Mouse (Mus musculus): ENCODE results near the gene Brd7. TPM values are rescaled to one million over a fixed set of nuclear protein-coding genes. Genes with fewer than 3 reads are reported as not detected.

Gene Brd7
- polyA plus RNA-seq, 1 experiment from 2014 or later, result 23.7 TPM

- Histone ChIP-seq H3K36me3 (ENCODE audit: control insufficient read depth, insufficient read depth) (no peaks in the 10 kb centered on the region; the same call in 1 of the 2 replicates), H3K9ac (ENCODE audit: low read depth, low read length) (no peak overlapping the region; the same call in 1 of the 2 replicates), H3K4me1 (ENCODE audit: control insufficient read depth, low read depth, low read length) (peaks cover 81% of the 10 kb centered on the region), H3K27me3 (ENCODE audit: control insufficient read depth, insufficient read depth, low read depth, low read length) (no peaks in the 10 kb centered on the region), H3K9me3 (replicated peaks; ENCODE audit: control insufficient read depth, low read length) (no peaks in the 10 kb centered on the region), H3K27ac (ENCODE audit: low read length) (peak overlapping the region; percentile 91), H3K4me2 (ENCODE audit: low read depth, low read length) (peak overlapping the region; percentile 47), H3K4me3 (ENCODE audit: low read depth, low read length) (peak overlapping the region; percentile 0)
- WGBS (ENCODE audit: insufficient replicate concordance), result 15% methylated on average over 12 of the region's 12 CpGs
- peak; percentile 76 for ATAC-seq (ENCODE audit: low read depth)
Observed at GRCm38 (mm10) chr8:88297976-88298732, 63.8 kb downstream of the Brd7 start.

- H3K4me2 ChIP-seq (ENCODE audit: low read depth, low read length), result peak overlapping the region; percentile 27; the same call in 1 of the 2 replicates
- no peak for ATAC-seq (ENCODE audit: low read depth)
- peak overlapping the region; percentile 37 for H3K4me3 ChIP-seq (ENCODE audit: low read depth, low read length)
- H3K4me1 ChIP-seq (ENCODE audit: control insufficient read depth, low read depth, low read length), result peaks cover 58% of the 10 kb centered on the region
- no peaks in the 10 kb centered on the region; the same call in 1 of the 2 replicates for H3K36me3 ChIP-seq (ENCODE audit: control insufficient read depth, insufficient read depth)
- WGBS (ENCODE audit: insufficient replicate concordance), result 42% methylated on average over 2 of the region's 2 CpGs
- no peaks in the 10 kb centered on the region for H3K9me3 ChIP-seq (replicated peaks; ENCODE audit: control insufficient read depth, low read length)
- no peaks in the 10 kb centered on the region for H3K27me3 ChIP-seq (ENCODE audit: control insufficient read depth, insufficient read depth, low read depth, low read length)
- peak overlapping the region; percentile 1 for H3K9ac ChIP-seq (ENCODE audit: low read depth, low read length)
- H3K27ac ChIP-seq (ENCODE audit: low read length), result peak overlapping the region; percentile 61
Observed at GRCm38 (mm10) chr8:88294977-88295376, 67.0 kb downstream of the Brd7 start.

- ATAC-seq (ENCODE audit: low read depth), result no peak
- peak overlapping the region; percentile 37 for H3K4me3 ChIP-seq (ENCODE audit: low read depth, low read length)
- H3K36me3 ChIP-seq (ENCODE audit: control insufficient read depth, insufficient read depth), result no peaks in the 10 kb centered on the region; the same call in 1 of the 2 replicates
- 0 out of 2 replicates have a peak overlapping the region, but pooled peaks have one; percentile 27 for H3K4me2 ChIP-seq (ENCODE audit: low read depth, low read length)
- 29% methylated on average over 9 of the region's 9 CpGs for WGBS (ENCODE audit: insufficient replicate concordance)
- H3K27ac ChIP-seq (ENCODE audit: low read length), result peak overlapping the region; percentile 42; the same call in 1 of the 2 replicates
- peaks cover 55% of the 10 kb centered on the region for H3K4me1 ChIP-seq (ENCODE audit: control insufficient read depth, low read depth, low read length)
- H3K9ac ChIP-seq (ENCODE audit: low read depth, low read length), result peak overlapping the region; percentile 1; the same call in 1 of the 2 replicates
- H3K9me3 ChIP-seq (replicated peaks; ENCODE audit: control insufficient read depth, low read length), result no peaks in the 10 kb centered on the region
- H3K27me3 ChIP-seq (ENCODE audit: control insufficient read depth, insufficient read depth, low read depth, low read length), result no peaks in the 10 kb centered on the region
Observed at GRCm38 (mm10) chr8:88293590-88294356, 68.2 kb downstream of the Brd7 start.

- no peaks in the 10 kb centered on the region for H3K27me3 ChIP-seq (ENCODE audit: control insufficient read depth, insufficient read depth, low read depth, low read length)
- 39% methylated on average over 3 of the region's 3 CpGs for WGBS (ENCODE audit: insufficient replicate concordance)
- ATAC-seq (ENCODE audit: low read depth), result no peak
Observed at GRCm38 (mm10) chr8:88292926-88293325, 69.1 kb downstream of the Brd7 start.

GRCm38 (mm10) chr8:88291305-88291690 is 70.7 kb downstream of the Brd7 start:
- 75% methylated on average over 11 of the region's 11 CpGs for whole genome bisulfite sequencing (ENCODE audit: insufficient replicate concordance)
- H3K9me3 ChIP-seq (replicated peaks; ENCODE audit: control insufficient read depth, low read length), result no peaks in the 10 kb centered on the region
- no peaks in the 10 kb centered on the region; the same call in 1 of the 2 replicates for H3K36me3 ChIP-seq (ENCODE audit: control insufficient read depth, insufficient read depth)
- no peaks in the 10 kb centered on the region for H3K27me3 ChIP-seq (ENCODE audit: control insufficient read depth, insufficient read depth, low read depth, low read length)
- no peak overlapping the region for H3K27ac ChIP-seq (ENCODE audit: low read length)
- no peak for ATAC-seq (ENCODE audit: low read depth)
- peaks cover 50% of the 10 kb centered on the region for H3K4me1 ChIP-seq (ENCODE audit: control insufficient read depth, low read depth, low read length)
- no peak overlapping the region for H3K4me2 ChIP-seq (ENCODE audit: low read depth, low read length)
- no peak overlapping the region for H3K9ac ChIP-seq (ENCODE audit: low read depth, low read length)
- H3K4me3 ChIP-seq (ENCODE audit: low read depth, low read length), result no peak overlapping the region

More at GRCm38 (mm10) chr8:88292926-88293325, 69.1 kb downstream of the Brd7 start:
- Histone ChIP-seq H3K4me2 (ENCODE audit: low read depth, low read length) (peak overlapping the region; percentile 27; the same call in 1 of the 2 replicates), H3K9me3 (replicated peaks; ENCODE audit: control insufficient read depth, low read length) (no peaks in the 10 kb centered on the region), H3K4me1 (ENCODE audit: control insufficient read depth, low read depth, low read length) (peaks cover 55% of the 10 kb centered on the region), H3K36me3 (ENCODE audit: control insufficient read depth, insufficient read depth) (no peaks in the 10 kb centered on the region; the same call in 1 of the 2 replicates), H3K4me3 (ENCODE audit: low read depth, low read length) (no peak overlapping the region), H3K27ac (ENCODE audit: low read length) (0 out of 2 replicates have a peak overlapping the region, but pooled peaks have one; percentile 42), H3K9ac (ENCODE audit: low read depth, low read length) (no peak overlapping the region)

- 59% methylated on average over 13 of the region's 13 CpGs for WGBS (ENCODE audit: insufficient replicate concordance)
Observed at GRCm38 (mm10) chr8:88290326-88291304, 71.4 kb downstream of the Brd7 start.

GRCm38 (mm10) chr8:88289901-88290300 is 72.1 kb downstream of the Brd7 start:
- H3K36me3 ChIP-seq (ENCODE audit: control insufficient read depth, insufficient read depth), result no peaks in the 10 kb centered on the region
- no peaks in the 10 kb centered on the region for H3K27me3 ChIP-seq (ENCODE audit: control insufficient read depth, insufficient read depth, low read depth, low read length)
- no peak overlapping the region for H3K4me2 ChIP-seq (ENCODE audit: low read depth, low read length)
- H3K9me3 ChIP-seq (replicated peaks; ENCODE audit: control insufficient read depth, low read length), result no peaks in the 10 kb centered on the region
- 32% methylated on average over 1 of the region's 1 CpGs for WGBS (ENCODE audit: insufficient replicate concordance)
- no peak for ATAC-seq (ENCODE audit: low read depth)
- H3K27ac ChIP-seq (ENCODE audit: low read length), result peak overlapping the region; percentile 44
- H3K4me3 ChIP-seq (ENCODE audit: low read depth, low read length), result no peak overlapping the region
- H3K9ac ChIP-seq (ENCODE audit: low read depth, low read length), result no peak overlapping the region
- peaks cover 55% of the 10 kb centered on the region for H3K4me1 ChIP-seq (ENCODE audit: control insufficient read depth, low read depth, low read length)

More at GRCm38 (mm10) chr8:88290326-88291304, 71.4 kb downstream of the Brd7 start:
- Histone ChIP-seq H3K4me1 (ENCODE audit: control insufficient read depth, low read depth, low read length) (peaks cover 57% of the 10 kb centered on the region), H3K27ac (ENCODE audit: low read length) (peak overlapping the region; percentile 44; the same call in 1 of the 2 replicates), H3K4me3 (ENCODE audit: low read depth, low read length) (no peak overlapping the region), H3K27me3 (ENCODE audit: control insufficient read depth, insufficient read depth, low read depth, low read length) (no peaks in the 10 kb centered on the region), H3K9ac (ENCODE audit: low read depth, low read length) (no peak overlapping the region), H3K9me3 (replicated peaks; ENCODE audit: control insufficient read depth, low read length) (no peaks in the 10 kb centered on the region), H3K4me2 (ENCODE audit: low read depth, low read length) (no peak overlapping the region), H3K36me3 (ENCODE audit: control insufficient read depth, insufficient read depth) (no peaks in the 10 kb centered on the region; the same call in 1 of the 2 replicates)
- no peak for ATAC-seq (ENCODE audit: low read depth)

- peak overlapping the region; percentile 86 for H3K27ac ChIP-seq (ENCODE audit: low read length)
- WGBS (ENCODE audit: insufficient replicate concordance), result 15% methylated on average over 12 of the region's 12 CpGs
- H3K9me3 ChIP-seq (replicated peaks; ENCODE audit: control insufficient read depth, low read length), result no peaks in the 10 kb centered on the region
- H3K36me3 ChIP-seq (ENCODE audit: control insufficient read depth, insufficient read depth), result no peaks in the 10 kb centered on the region
- peak overlapping the region; percentile 54 for H3K4me2 ChIP-seq (ENCODE audit: low read depth, low read length)
- H3K4me1 ChIP-seq (ENCODE audit: control insufficient read depth, low read depth, low read length), result peaks cover 45% of the 10 kb centered on the region
- peak overlapping the region; percentile 29 for H3K4me3 ChIP-seq (ENCODE audit: low read depth, low read length)
- ATAC-seq (ENCODE audit: low read depth), result peak; percentile 73
- H3K9ac ChIP-seq (ENCODE audit: low read depth, low read length), result peak overlapping the region; percentile 66
- no peaks in the 10 kb centered on the region for H3K27me3 ChIP-seq (ENCODE audit: control insufficient read depth, insufficient read depth, low read depth, low read length)
Observed at GRCm38 (mm10) chr8:88288622-88289242, 73.3 kb downstream of the Brd7 start.

Measured in liver, embryonic 16.5 days (tissue).